Mouse (Mus musculus) brain, embryonic 14.5 days (tissue): ENCODE measurements around the gene Smim24. TPM values are rescaled to one million over a fixed set of nuclear protein-coding genes. Genes with fewer than 3 reads are reported as not detected.

ENCODE experiments used
- DNase-seq: peaks from one replicate; pipeline ENCODE4 v3.0.0-alpha.2; 2011; ENCODE audit warnings: low read depth
- CTCF ChIP-seq: fragments of 200-500 bp; IDR thresholded peaks from 2 replicates; pipeline ENCODE4 v1.5.1; 2012; ENCODE audit warnings: inconsistent platforms, mild to moderate bottlenecking, moderate library complexity, borderline replicate concordance; ENCODE audit not compliant: insufficient read depth, insufficient read length; ENCODE audit errors: extremely low read depth
- POLR2A ChIP-seq: fragments of 200-500 bp; IDR thresholded peaks from 2 replicates; pipeline ENCODE4 v1.6.1; 2012; ENCODE audit warnings: mild to moderate bottlenecking, inconsistent platforms, borderline replicate concordance; ENCODE audit not compliant: poor library complexity, insufficient read depth, insufficient read length, severe bottlenecking; ENCODE audit errors: extremely low read depth
- polyA plus RNA-seq: library from polyadenylated mRNA; depleted of rRNA; stranded (reverse); fragments of >200 nt; gene quantifications from 2 replicates; pipeline ENCODE4 v1.2.3, GENCODE M21; 2012

The Smim24 gene
- polyA plus RNA-seq, 1 experiment = 3.0 TPM

GRCm38 (mm10) chr10:81356352-81356990, 36.4 kb upstream of the Smim24 start:
- TF ChIP-seq POLR2A (no peak), CTCF (no peak)

GRCm38 (mm10) chr10:81356991-81357844, 35.6 kb upstream of the Smim24 start, which contains the start of gene Mfsd12:
TSS of gene Mfsd12 (plus strand) at chr10:81357491.
- TF ChIP-seq CTCF (no peak), POLR2A (peak; percentile 79)
- peak; percentile 96 for DNase-seq

More at GRCm38 (mm10) chr10:81356352-81356990, 36.4 kb upstream of the Smim24 start:
- DNase-seq = no peak

- DNase-seq = no peak
- TF ChIP-seq POLR2A (no peak), CTCF (no peak)
Observed at GRCm38 (mm10) chr10:81358209-81358608, 34.6 kb upstream of the Smim24 start.

GRCm38 (mm10) chr10:81358841-81359240, 34.0 kb upstream of the Smim24 start:
- no peak for DNase-seq
- TF ChIP-seq POLR2A (no peak), CTCF (no peak)

DNA sequence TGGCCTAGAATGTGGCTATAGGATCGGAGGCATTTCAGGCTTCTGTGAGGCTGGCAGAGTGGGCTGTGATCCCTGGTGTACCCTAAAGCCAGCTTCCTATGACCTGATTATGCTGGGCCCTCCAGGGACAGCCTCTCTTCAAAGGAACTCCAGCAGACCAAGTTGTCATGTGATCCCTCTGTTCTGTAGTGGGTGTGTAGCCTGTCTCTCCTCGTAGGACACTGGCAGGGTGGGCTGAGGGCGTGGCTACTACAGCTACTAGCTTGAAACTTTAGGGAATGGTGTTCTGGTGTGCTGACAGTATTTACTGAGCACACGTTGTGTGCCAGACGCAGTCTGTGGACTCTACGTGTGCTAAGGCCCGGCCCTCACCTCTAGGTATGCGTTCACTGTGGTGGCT, 32.1 kb upstream of the Smim24 start:
- no peak for TF ChIP-seq CTCF
- no peak for TF ChIP-seq POLR2A
- DNase-seq = no peak

DNA sequence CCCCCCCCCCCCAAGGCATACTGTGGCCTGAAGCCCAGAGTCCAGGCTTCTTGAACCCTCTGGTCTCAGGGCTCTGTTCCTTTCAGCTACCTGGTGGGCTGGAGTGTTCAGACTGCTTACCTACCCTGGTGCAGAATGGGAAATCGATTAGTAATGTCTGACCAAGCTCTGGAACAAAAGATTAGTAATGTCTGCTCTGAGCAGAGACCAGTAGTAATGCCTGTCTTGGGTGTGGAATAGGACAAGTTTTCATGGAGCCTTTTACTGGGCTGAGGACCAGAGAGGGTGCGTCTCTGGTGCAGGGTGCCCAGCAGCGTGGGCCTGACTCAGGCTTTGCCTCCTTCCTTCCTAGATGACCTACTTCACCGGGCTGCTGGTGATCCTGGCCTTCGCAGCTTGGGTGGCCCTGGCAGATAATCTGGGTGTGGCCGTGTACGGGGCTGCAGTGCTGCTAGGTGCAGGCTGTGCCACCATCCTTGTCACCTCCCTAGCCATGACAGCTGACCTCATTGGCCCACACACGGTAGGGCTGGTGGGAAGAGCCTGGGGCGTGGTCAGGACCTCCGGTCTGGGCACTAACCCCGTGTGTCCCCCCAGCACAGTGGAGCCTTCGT, 30.4 kb upstream of the Smim24 start:
- TF ChIP-seq POLR2A (no peak), CTCF (no peak)
- DNase-seq = no peak

- no peak for DNase-seq
Observed at GRCm38 (mm10) chr10:81363436-81364346, 29.2 kb upstream of the Smim24 start.

DNA sequence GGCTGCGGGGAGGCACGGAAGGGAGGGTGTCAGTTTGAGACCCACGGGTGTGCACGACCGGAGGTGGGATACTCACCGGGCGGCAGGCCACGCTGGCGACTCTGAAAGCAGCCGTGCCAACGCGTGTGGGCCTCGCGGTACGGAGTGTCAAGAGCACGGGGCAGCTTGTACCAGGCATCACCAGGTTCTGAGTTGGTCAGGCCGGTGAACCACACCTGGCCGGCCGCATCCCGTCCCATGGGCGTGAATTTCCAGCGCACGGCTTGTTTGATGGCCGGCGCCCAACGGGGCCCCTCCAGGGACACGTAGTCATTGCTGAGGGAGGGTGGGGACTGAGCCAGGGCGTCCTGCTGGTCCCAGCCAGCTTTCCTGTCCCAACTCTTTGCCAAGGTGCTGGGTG, 28.2 kb upstream of the Smim24 start:
- TF ChIP-seq CTCF (no peak), POLR2A (no peak)

More at GRCm38 (mm10) chr10:81363436-81364346, 29.2 kb upstream of the Smim24 start:
- TF ChIP-seq POLR2A (no peak), CTCF (no peak)

DNA sequence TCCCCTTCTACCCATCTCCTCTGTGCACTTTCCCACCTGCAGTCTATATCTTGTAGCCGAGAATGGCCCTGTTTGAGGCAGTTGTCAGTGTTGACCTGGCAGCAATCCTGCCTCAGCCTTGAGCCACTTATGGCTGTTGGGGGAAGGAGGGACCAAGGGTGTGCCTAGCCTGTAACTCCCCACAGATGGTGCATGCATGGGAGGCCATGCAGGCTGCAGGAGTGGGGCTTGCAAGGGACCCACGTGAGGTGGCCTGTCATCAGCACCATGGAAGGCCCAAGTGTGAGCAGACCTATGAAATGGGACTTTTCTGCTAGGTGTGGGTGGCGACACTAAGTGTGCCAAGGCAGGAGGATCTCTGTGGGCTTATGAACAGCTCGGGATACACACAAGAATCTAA, 27.8 kb upstream of the Smim24 start:
- TF ChIP-seq CTCF = no peak
- no peak for TF ChIP-seq POLR2A
- DNase-seq = no peak

More for the DNA sequence above, 28.2 kb upstream of the Smim24 start:
- DNase-seq = no peak

DNA sequence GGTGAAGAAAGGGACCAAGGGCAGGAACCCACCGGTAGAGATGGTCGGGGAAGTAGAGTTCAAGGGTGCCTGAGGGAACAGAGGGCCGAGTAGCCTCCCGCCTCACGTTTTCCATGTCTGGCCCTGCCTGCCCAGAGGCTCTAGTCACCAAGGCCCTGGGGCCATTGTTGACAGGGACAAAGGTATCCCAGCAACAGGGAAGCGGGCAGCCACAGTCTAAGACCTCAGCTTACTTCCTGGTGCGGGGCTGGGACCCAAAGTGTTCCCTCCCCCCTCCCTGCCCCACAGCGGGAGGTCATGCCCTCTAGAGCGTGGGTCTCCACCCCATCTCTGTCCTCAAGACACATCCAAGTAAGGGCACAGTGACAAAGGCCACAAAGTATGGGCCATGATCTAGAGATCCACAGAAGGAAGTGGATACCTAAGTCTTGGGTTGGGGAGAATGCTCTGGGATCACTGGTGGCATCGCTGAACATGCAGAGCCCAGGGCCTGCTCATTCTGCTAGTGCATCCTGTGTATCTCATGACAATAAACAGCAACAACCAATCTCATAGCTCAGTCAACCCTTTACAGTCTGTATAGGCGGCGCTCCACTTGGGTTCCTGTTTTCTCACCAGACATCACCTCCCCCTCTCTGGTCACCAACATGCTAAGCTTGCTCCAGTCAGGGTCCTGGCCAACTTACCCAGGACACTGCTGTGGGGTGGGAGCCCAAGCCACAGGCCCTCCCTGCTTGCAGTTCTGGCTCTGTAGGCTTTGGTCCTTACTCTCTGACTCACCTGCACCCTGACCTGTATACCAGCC, 27.0 kb upstream of the Smim24 start, which contains the start of gene 4930404N11Rik:
Gene 4930404N11Rik (minus strand): TSS at position 145 of the 805 bp plus-strand sequence.
- DNase-seq = peak; percentile 47
- TF ChIP-seq POLR2A (no peak), CTCF (no peak)

DNA sequence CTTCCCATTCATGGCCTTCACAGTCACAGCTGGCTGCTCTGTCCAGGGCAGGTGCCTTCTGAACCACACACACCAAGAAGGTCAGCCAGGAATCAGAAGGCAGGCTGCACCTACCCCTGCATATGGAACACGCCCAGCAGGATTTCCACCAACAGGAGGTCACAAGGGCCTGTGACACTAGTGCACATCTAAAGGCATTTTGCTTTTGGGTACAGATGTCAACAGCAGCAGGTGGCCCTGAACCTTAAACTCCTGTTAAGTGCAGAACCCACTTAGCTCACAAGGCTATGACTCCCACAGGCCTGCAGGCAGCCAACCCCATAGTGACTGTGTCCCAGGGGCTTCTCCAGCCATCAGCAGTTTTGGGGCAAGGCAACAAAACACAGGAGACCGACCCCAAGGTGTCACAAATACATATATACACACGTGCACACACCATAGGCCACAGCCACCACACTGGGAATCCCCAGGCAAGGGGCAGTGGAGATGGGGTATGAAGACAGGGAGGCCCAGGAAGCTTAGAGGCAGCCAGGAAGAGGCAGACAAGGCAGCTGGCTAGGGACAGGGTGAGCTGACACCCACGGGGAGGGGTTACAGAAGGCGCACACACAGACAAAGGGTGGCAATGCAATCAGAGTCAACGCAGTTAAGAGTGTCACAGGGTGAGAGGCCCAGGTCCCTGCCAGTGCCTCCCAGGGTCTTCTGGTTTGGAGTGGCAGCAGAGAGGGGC, 26.2 kb upstream of the Smim24 start:
- DNase-seq = no peak
- no peak for TF ChIP-seq CTCF
- no peak for TF ChIP-seq POLR2A
